Mouse (Mus musculus) heart, adult 2 months (tissue): Measurements from ENCODE around the gene Krt12. TPM values are rescaled to one million over a fixed set of nuclear protein-coding genes. Genes with fewer than 3 reads are reported as not detected.

Experiments
- DNase-seq, 2 experiments: peaks; one replicate each; pipeline ENCODE4 v3.0.0; 2021
- H3K27ac ChIP-seq: fragments of 200-600 bp; 2 replicates; pipeline ENCODE4 v1.8.1; 2022
- H3K27me3 ChIP-seq: fragments of 200-500 bp; 2 replicates; pipeline ENCODE4 v1.6.1; 2012; ENCODE audit warnings: mild to moderate bottlenecking, low read length, inconsistent platforms, mixed read lengths; ENCODE audit not compliant: control insufficient read depth, insufficient read depth
- H3K36me3 ChIP-seq: fragments of 200-500 bp; 2 replicates; pipeline ENCODE4 v1.6.1; 2012; ENCODE audit warnings: low read length, inconsistent platforms; ENCODE audit not compliant: control insufficient read depth, insufficient read depth
- H3K4me1 ChIP-seq: fragments of 200-500 bp; 2 replicates; pipeline ENCODE4 v1.6.1; 2011; ENCODE audit warnings: low read length; ENCODE audit not compliant: control insufficient read depth, insufficient read depth
- H3K4me3 ChIP-seq: fragments of 200-600 bp; 2 replicates; pipeline ENCODE4 v1.8.1; 2022
- H3K79me2 ChIP-seq: fragments of 200-500 bp; replicated peaks from 2 replicates; pipeline ENCODE4 v1.6.1; 2012; ENCODE audit warnings: mild to moderate bottlenecking, inconsistent platforms, low read length, moderate library complexity, mixed read lengths; ENCODE audit not compliant: control insufficient read depth, insufficient read depth
- H3K9ac ChIP-seq: fragments of 200-500 bp; 2 replicates; pipeline ENCODE4 v1.6.1; 2012; ENCODE audit warnings: low read depth, mild to moderate bottlenecking, control low read depth, inconsistent platforms, low read length, mixed read lengths
- CTCF ChIP-seq: fragments of 200-600 bp; IDR thresholded peaks from 2 replicates; pipeline ENCODE4 v1.8.1; 2022; ENCODE audit warnings: antibody characterized with exemption, mild to moderate bottlenecking, moderate library complexity
- EP300 ChIP-seq: fragments of 200-500 bp; IDR thresholded peaks from 2 replicates; pipeline ENCODE4 v1.6.1; 2011; ENCODE audit warnings: low read depth, low read length, control low read depth; ENCODE audit not compliant: insufficient read depth
- POLR2A ChIP-seq: fragments of 200-500 bp; IDR thresholded peaks from 2 replicates; pipeline ENCODE4 v1.6.1; 2011; ENCODE audit warnings: mild to moderate bottlenecking, low read depth, low read length, control low read depth; ENCODE audit not compliant: insufficient read depth
- WGBS: fragments of 180-500 bp; shearing (Covaris S2); methylation state at CpG from one replicate; pipeline ENCODE4 v1.1.7; 2018; 5-methylcytosine and 5-hydroxymethylcytosine counted together
- intact Hi-C: fragments of 180-260 bp; cut with DNase I; formaldehyde crosslinking; loops from one replicate; pipeline ENCODE4 v1.15.1; 2025
- polyA plus RNA-seq: library from polyadenylated mRNA; depleted of rRNA; stranded (reverse); fragments of >200 nt; gene quantifications from 2 replicates; pipeline ENCODE4 v1.2.3, GENCODE M21; 2012
- total RNA-seq, 2 experiments: library from RNA; stranded (reverse); gene quantifications; 2 replicates each; pipeline ENCODE4 v1.2.3; 2021

The Krt12 gene
- total and polyA plus RNA-seq, 3 experiments = not detected

DNA sequence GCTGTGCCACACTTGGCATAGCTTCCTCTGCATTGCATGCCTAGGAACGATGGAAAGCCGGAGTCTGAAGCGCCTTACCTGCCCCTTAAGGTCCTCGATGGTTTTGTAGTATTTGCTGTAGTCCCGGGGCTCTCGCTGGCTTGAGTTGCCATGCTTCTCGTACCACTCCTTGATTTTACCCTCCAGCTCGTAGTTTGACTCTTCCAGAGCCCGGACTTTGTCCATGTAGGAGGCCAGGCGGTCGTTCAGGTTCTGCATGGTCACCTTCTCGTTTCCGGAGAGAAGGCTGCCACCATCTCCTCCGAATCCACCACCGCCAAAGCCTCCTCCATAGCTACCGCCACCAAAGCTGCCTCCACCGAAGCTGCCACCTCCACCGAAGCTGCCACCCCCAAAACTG, 33.4 kb downstream of the Krt12 start:
- WGBS = 89% methylated on average over 18 of the region's 18 CpGs
- Histone ChIP-seq H3K4me1 (no peaks in the 10 kb centered on the region), H3K36me3 (no peaks in the 10 kb centered on the region), H3K9ac (no peak overlapping the region), H3K27ac (no peak overlapping the region), H3K4me3 (no peak overlapping the region), H3K79me2 (no peaks in the 10 kb centered on the region; the same call in 1 of the 2 replicates), H3K27me3 (no peaks in the 10 kb centered on the region)
- no peak for DNase-seq
- TF ChIP-seq EP300 (no peak), CTCF (no peak), POLR2A (no peak)
- intact Hi-C loops = no loop called here

DNA sequence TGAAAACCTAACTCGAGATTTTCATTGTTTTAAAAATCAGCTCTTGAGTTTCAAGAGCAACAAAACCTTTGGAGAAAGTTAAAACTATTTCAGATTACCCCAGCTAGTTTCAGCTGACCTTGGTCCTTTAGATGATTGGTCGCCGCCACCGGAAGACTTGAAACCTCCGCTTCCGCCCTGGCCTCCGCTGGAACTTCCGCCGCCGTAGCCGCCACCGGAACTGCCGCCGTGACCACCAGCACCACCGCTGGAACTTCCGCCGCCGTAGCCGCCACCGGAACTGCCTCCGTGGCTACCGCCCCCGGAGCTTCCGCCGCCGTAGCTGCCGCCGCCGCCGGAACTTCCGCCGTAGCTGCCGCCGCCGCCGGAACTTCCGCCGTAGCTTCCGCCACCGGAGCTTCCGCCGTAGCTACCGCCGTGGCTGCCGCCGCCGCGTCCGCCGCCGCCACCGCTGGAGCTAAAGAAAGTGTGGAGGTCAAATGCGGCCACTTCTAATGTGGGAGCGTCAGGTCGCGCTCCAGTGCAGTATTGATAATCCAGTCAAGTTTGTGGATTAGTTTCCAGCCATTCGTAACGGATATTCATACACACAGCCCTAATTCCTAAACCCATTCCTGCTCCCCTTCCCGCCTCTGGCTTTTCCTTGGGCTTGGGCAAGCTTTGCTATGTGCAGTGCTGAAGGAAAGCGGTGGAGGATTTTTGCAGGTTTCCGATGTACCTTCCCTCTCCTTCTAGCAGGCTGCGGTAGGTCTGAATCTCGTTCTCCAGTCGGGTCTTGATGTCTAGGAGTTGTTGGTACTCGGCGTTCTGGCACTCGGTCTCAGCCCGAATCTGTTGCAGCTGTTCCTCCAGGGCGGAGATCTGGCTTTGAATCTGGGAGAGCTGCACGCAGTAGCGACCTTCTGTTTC, 36.0 kb downstream of the Krt12 start:
- H3K27me3 ChIP-seq = no peaks in the 10 kb centered on the region
- no peaks in the 10 kb centered on the region for H3K36me3 ChIP-seq
- TF ChIP-seq POLR2A (peak; percentile 69), EP300 (0 out of 2 replicates have a peak, but pooled peaks have one; percentile 21), CTCF (no peak)
- intact Hi-C loops = no loop called here
- peak overlapping the region; percentile 65 for H3K9ac ChIP-seq
- no peaks in the 10 kb centered on the region; the same call in 1 of the 2 replicates for H3K79me2 ChIP-seq
- WGBS = under 1% methylated on average over 71 of the region's 71 CpGs
- H3K27ac ChIP-seq = peak overlapping the region; percentile 83
- peak; percentile 92 to 95 for DNase-seq
- H3K4me3 ChIP-seq = peak overlapping the region; percentile 57
- no peaks in the 10 kb centered on the region for H3K4me1 ChIP-seq

DNA sequence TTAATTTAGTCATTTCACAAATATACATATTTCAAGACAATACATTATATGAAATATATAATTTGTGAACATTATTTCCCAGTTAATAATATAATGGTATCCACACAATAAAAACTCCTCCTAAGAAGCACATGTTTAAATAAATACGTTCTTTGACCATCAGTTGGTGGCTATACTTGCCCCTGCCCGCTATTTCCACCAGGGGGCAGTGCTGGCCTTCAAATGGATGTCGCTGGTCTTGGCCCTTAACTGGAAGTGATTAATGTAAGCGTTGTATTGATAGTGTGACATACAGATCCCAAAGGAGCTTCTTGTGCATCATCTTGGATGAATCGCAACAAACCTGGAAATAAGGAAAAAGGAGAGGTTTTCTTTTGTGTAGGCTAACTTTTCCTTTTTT, 42.5 kb downstream of the Krt12 start:
- peak; percentile 55 to 79 for DNase-seq
- intact Hi-C loops = loop anchor here (1.0 to 2.0 kb wide), 3 partner anchors 84 to 903 kb away; no protein-coding TSS in a partner anchor
- Histone ChIP-seq H3K36me3 (no peaks in the 10 kb centered on the region), H3K9ac (no peak overlapping the region), H3K4me1 (no peaks in the 10 kb centered on the region), H3K27ac (no peak overlapping the region), H3K79me2 (no peaks in the 10 kb centered on the region; the same call in 1 of the 2 replicates), H3K4me3 (no peak overlapping the region), H3K27me3 (no peaks in the 10 kb centered on the region)
- TF ChIP-seq CTCF (no peak; the same call in 1 of the 2 replicates), EP300 (0 out of 2 replicates have a peak, but pooled peaks have one; percentile 40), POLR2A (no peak)
- WGBS = 6% methylated on average over 5 of the region's 5 CpGs

DNA sequence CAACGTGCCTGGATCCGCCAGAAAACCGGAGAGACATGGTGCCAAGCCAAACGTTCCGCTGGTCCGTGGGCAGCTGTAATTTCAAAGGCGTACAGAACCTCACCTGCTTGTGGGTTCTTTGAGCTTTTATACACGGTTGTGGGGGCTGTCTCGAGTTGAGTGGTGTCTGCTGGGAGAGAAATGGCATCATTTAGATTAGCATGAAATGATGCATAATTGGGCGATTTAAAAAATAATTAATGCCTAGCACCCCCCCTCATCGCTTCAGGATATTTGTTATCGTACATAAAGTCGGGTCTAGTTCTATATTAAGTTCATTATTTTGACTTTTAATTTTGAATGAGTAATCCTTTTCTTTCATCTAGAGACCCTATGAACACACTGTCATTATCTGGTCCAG, 47.3 kb downstream of the Krt12 start, which contains the start of gene Krt28:
Gene Krt28 (minus strand): TSS at position 101 of the 400 bp plus-strand sequence.
- Histone ChIP-seq H3K4me1 (no peaks in the 10 kb centered on the region), H3K9ac (no peak within 1 kb of the TSS), H3K4me3 (no peak within 1 kb of the TSS), H3K36me3 (no peaks in the 10 kb centered on the region), H3K79me2 (no peaks in the 10 kb centered on the region), H3K27me3 (no peaks in the 10 kb centered on the region; the same call in 1 of the 2 replicates), H3K27ac (no peak within 1 kb of the TSS)
- 79% methylated on average over 13 of the region's 13 CpGs for WGBS
- TF ChIP-seq CTCF (no peak), EP300 (no peak), POLR2A (no peak)
- DNase-seq = no peak
- intact Hi-C loops = no loop called here

DNA sequence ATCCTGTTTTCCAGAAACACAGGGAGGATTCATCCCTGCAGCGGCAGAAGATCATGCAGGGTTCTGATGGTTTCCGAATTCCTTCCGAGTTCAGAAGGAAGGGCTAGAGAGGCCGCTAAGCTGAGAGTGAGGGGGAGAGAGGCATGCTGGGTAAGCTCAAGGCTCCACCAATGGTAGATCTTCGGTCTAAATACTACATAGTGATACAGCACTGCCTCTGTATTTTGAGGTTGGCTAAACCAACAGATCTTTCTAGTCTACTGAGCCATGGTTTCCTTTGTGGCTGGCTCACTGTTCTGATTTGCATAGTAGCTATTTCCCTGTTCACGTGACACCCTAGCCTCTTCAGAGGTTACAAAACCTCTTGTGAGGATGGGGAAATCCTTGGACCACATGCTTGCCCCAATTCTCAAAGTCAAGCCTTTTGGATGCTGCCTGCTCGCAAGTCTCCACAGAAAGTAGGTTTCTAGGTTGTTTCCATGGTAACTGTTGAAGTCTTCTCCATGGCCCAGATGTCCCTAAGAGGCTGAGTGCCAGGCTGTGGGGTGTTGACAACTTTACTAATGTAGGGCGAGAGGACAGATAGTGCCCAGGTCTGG, 52.1 kb downstream of the Krt12 start:
- Histone ChIP-seq H3K36me3 (no peaks in the 10 kb centered on the region), H3K4me1 (no peaks in the 10 kb centered on the region), H3K27me3 (no peaks in the 10 kb centered on the region; the same call in none of the 2 replicates), H3K79me2 (no peaks in the 10 kb centered on the region), H3K27ac (no peak overlapping the region), H3K9ac (no peak overlapping the region), H3K4me3 (no peak overlapping the region)
- no peak for TF ChIP-seq CTCF
- no peak for TF ChIP-seq POLR2A
- TF ChIP-seq EP300 = no peak
- 71% methylated on average over 8 of the region's 8 CpGs for WGBS
- DNase-seq = no peak
- intact Hi-C loops = no loop called here
